Mouse (Mus musculus): ENCODE measurements around the gene Fkrp. TPM values are rescaled to one million over a fixed set of nuclear protein-coding genes. Genes with fewer than 3 reads are reported as not detected.
A peak's percentile ranks its signal among the peaks of the same experiment; 100 is the strongest.

Fkrp gene
- 7.4 and 8.7 TPM in 2 replicates for polyA plus RNA-seq (2015; fragmentation: Nextera tagmentation; extraction: Ambion mirVana)

DNA sequence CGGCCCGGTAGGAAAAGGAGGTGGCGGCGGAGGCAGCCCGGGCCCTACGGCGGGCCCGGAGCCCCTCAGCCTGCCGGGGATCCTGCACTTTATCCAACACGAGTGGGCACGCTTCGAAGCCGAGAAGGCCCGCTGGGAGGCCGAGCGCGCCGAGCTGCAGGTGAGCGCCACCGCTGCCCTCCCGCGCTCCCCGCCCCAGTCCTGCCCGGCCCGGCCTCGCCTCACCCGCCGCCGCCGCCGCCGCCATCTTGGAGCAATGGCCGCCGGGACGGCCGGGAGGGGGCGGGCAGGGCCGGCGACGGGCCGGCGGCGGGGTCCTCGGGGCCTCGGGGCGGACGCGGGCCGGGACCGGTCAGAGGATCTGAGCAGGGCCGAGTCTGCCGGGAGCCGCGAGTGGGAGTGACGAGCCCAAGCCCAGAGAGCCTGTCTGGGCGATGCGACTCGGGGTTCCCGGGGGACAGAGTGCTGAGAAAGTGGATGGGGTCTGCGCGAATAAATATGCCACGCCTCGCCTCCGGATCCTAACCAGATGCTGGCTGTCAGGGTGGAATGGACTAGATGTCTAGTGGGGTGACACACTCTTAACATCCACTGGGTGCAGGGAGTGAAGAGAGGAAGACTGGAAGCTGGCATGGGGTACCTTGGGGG is at the start of gene Fkrp:
Gene Fkrp, minus strand, starts transcription at position 258 of the 648 bp plus-strand sequence.
- H3K36me3 ChIP-seq (replicated peaks; ENCODE audit: insufficient read depth, low read length), result no peaks in the 10 kb centered on the region; the same call in 1 of the 2 replicates
- DNase-seq (peak; percentile 74), ATAC-seq (peak; percentile 84)
- 1% methylated on average over 42 of the region's 64 CpGs for WGBS (ENCODE audit: insufficient replicate concordance)
- no peaks in the 10 kb centered on the region for H3K9me3 ChIP-seq (ENCODE audit: low read length)
- H3K9ac ChIP-seq (replicated peaks), result peak within 1 kb of the TSS; percentile 98
- peak within 1 kb of the TSS; percentile 92 for H3K27ac ChIP-seq (ENCODE audit: low read depth)
- peaks cover 49% of the 10 kb centered on the region for H3K4me1 ChIP-seq (ENCODE audit: insufficient read depth)
- H3K27me3 ChIP-seq (ENCODE audit: insufficient read depth, low read length), result no peaks in the 10 kb centered on the region
- H3K4me3 ChIP-seq (ENCODE audit: low read depth, low read length), result peak within 1 kb of the TSS; percentile 98
- H3K4me2 ChIP-seq (ENCODE audit: low read depth, low read length), result peak within 1 kb of the TSS; percentile 97
- TF ChIP-seq CTCF (IDR thresholded peaks at IDR 0.05; ENCODE audit: low read depth) (peak; percentile 9; the same call in 1 of the 2 replicates), EP300 (IDR thresholded peaks at IDR 0.05; ENCODE audit: low read depth) (no peak)

DNA sequence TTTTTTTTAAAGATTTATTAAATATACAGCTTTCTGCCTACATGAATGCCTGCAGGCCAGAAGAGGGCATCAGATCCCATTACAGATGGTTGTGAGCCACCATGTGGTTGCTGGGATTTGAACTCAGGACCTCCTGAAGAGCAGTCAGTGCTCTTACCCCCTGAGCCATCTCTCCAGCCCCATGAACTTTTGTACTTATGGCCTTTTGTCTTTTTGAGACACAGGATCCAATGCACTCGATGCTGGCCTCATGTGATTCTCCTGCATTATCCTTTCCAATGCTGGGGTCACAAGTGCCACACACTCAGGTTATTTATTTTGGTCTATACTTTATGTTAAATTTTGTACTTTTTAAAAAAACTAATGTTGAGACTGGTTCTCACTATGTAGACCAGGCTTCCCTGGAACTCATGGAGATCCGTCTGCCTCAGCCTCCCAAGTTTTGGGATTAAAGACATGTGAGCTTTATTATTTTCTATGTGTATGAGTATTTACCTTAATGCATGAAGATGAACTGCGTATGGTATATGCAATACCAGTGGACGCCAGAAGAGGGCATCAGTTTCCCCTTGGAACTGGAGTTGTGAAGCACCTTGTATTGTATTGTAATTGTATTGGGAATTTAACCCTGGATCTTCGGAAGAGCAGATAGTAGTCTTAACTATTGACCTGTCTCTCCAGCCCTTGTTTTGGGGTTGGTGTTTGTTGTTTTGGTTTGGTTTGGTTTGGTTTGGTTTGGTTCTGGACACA is 43.5 kb upstream of the Fkrp start:
- H3K4me2 ChIP-seq (ENCODE audit: low read depth, low read length), result no peak overlapping the region
- no peak overlapping the region for H3K27ac ChIP-seq (ENCODE audit: low read depth)
- H3K4me1 ChIP-seq (ENCODE audit: insufficient read depth), result no peaks in the 10 kb centered on the region
- no peak overlapping the region for H3K4me3 ChIP-seq (ENCODE audit: low read depth, low read length)
- no peak for ATAC-seq
- 36% methylated on average over 5 of the region's 5 CpGs for WGBS (ENCODE audit: insufficient replicate concordance)
- H3K9me3 ChIP-seq (ENCODE audit: low read length), result no peaks in the 10 kb centered on the region
- peaks cover 28% of the 10 kb centered on the region for H3K36me3 ChIP-seq (replicated peaks; ENCODE audit: insufficient read depth, low read length)
- no peak overlapping the region for H3K9ac ChIP-seq (replicated peaks)
- no peaks in the 10 kb centered on the region for H3K27me3 ChIP-seq (ENCODE audit: insufficient read depth, low read length)
- DNase-seq, result peak; percentile 67
- TF ChIP-seq CTCF (IDR thresholded peaks at IDR 0.05; ENCODE audit: low read depth) (peak; percentile 81), EP300 (IDR thresholded peaks at IDR 0.05; ENCODE audit: low read depth) (no peak)

DNA sequence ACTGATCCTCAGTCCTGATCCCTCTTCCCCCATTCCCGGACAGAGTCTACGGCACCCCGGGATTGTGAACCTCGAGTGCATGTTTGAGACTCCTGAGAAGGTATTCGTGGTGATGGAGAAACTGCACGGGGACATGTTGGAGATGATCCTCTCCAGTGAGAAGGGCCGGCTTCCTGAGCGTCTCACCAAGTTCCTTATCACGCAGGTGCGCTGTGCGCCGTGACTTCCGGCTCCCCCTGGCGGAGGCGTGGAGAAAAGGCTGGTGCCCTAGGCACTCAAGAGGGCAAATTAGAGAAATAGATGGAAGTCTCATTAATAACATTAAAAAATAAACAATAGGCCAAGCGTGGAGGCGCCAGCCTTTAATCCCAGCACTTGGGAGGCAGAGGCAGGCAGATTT is 41.8 kb upstream of the Fkrp start:
- no peak overlapping the region for H3K27ac ChIP-seq (ENCODE audit: low read depth)
- H3K4me2 ChIP-seq (ENCODE audit: low read depth, low read length), result no peak overlapping the region
- 38% methylated on average over 17 of the region's 17 CpGs for WGBS (ENCODE audit: insufficient replicate concordance)
- H3K4me3 ChIP-seq (ENCODE audit: low read depth, low read length), result no peak overlapping the region
- H3K36me3 ChIP-seq (replicated peaks; ENCODE audit: insufficient read depth, low read length), result peaks cover 41% of the 10 kb centered on the region
- ATAC-seq (no peak), DNase-seq (peak; percentile 64)
- no peak for TF ChIP-seq EP300 (IDR thresholded peaks at IDR 0.05; ENCODE audit: low read depth)
- TF ChIP-seq CTCF (IDR thresholded peaks at IDR 0.05; ENCODE audit: low read depth), result peak; percentile 81
- no peak overlapping the region for H3K9ac ChIP-seq (replicated peaks)
- H3K4me1 ChIP-seq (ENCODE audit: insufficient read depth), result no peaks in the 10 kb centered on the region
- H3K9me3 ChIP-seq (ENCODE audit: low read length), result no peaks in the 10 kb centered on the region
- no peaks in the 10 kb centered on the region for H3K27me3 ChIP-seq (ENCODE audit: insufficient read depth, low read length)

DNA sequence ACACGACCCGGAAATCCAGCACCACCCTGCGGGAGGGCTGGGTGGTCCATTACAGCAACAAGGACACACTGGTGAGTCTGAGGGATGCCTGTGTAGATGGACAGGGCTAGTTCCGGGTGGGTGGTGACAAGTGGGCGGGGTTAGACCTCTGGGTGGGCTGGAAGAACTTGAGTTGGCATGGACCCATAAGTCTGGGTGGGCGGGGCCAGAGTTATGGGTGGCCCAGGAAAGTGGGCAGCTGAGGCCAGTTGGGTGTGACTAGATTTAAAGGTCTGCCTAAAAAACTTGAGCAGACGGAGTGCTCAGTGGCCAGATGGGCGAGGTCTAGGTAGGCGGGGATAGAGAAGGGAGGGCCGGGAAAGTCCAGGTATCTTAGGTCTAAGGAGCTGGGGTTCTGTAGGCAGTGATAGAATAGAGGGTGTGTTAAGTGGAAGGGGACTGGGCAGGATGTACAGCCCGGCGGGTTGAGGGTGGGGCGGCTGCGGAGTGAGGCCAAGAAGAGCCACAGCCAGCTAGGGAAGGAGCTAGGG is 36.8 kb upstream of the Fkrp start:
- Histone ChIP-seq H3K4me2 (ENCODE audit: low read depth, low read length) (no peak overlapping the region), H3K4me3 (ENCODE audit: low read depth, low read length) (no peak overlapping the region), H3K4me1 (ENCODE audit: insufficient read depth) (no peaks in the 10 kb centered on the region), H3K27ac (ENCODE audit: low read depth) (no peak overlapping the region), H3K36me3 (replicated peaks; ENCODE audit: insufficient read depth, low read length) (peaks cover 58% of the 10 kb centered on the region), H3K9me3 (ENCODE audit: low read length) (no peaks in the 10 kb centered on the region), H3K9ac (replicated peaks) (no peak overlapping the region), H3K27me3 (ENCODE audit: insufficient read depth, low read length) (no peaks in the 10 kb centered on the region)
- DNase-seq, result no peak
- TF ChIP-seq CTCF (IDR thresholded peaks at IDR 0.05; ENCODE audit: low read depth) (no peak), EP300 (IDR thresholded peaks at IDR 0.05; ENCODE audit: low read depth) (no peak)
- ATAC-seq, result no peak
- 81% methylated on average over 14 of the region's 14 CpGs for WGBS (ENCODE audit: insufficient replicate concordance)

DNA sequence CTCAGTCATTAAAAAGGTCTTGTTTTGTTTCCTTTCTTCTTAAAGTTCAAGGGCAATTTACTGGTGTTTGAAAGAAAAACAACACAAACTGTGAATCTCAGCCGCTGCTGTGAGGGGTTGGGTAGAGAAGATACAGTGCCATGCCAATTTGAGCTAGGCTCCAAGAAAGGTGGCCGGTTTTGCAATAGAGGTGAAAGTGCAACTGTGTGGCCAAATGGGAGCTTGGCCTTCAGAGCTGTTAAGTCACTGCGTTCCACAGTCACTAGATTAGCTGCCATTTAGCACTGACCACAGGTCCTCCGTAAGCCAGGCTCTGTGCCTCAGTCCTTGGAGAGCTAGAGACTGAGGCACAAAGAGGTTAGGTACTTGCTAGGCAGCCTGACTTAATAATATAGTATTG is 35.1 kb upstream of the Fkrp start:
- Histone ChIP-seq H3K4me2 (ENCODE audit: low read depth, low read length) (no peak overlapping the region), H3K9ac (replicated peaks) (no peak overlapping the region), H3K9me3 (ENCODE audit: low read length) (no peaks in the 10 kb centered on the region), H3K27ac (ENCODE audit: low read depth) (no peak overlapping the region), H3K4me1 (ENCODE audit: insufficient read depth) (no peaks in the 10 kb centered on the region), H3K27me3 (ENCODE audit: insufficient read depth, low read length) (no peaks in the 10 kb centered on the region), H3K36me3 (replicated peaks; ENCODE audit: insufficient read depth, low read length) (peaks cover 56% of the 10 kb centered on the region), H3K4me3 (ENCODE audit: low read depth, low read length) (no peak overlapping the region)
- TF ChIP-seq CTCF (IDR thresholded peaks at IDR 0.05; ENCODE audit: low read depth) (no peak), EP300 (IDR thresholded peaks at IDR 0.05; ENCODE audit: low read depth) (no peak)
- DNase-seq (no peak), ATAC-seq (no peak)
- 62% methylated on average over 4 of the region's 4 CpGs for WGBS (ENCODE audit: insufficient replicate concordance)

DNA sequence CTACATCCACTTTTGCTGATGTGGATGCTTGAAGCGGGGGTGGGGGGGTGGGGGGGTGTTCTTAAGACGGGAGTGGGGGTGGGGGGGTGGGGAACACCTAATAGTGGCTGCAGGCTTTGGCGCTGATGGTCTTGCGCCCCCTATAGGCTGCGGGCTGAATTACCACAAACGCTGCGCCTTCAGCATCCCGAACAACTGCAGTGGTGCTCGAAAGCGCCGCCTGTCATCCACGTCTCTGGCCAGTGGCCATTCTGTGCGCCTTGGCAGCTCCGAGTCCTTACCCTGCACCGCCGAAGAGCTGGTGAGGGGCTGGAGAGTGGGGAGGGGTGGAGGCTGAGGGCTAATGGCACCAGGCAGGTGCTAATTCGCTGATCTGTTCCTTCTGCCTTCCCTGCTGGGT is 32.0 kb upstream of the Fkrp start:
- Histone ChIP-seq H3K4me3 (ENCODE audit: low read depth, low read length) (no peak overlapping the region), H3K27me3 (ENCODE audit: insufficient read depth, low read length) (no peaks in the 10 kb centered on the region), H3K9ac (replicated peaks) (no peak overlapping the region), H3K4me2 (ENCODE audit: low read depth, low read length) (no peak overlapping the region), H3K9me3 (ENCODE audit: low read length) (no peaks in the 10 kb centered on the region), H3K4me1 (ENCODE audit: insufficient read depth) (peaks cover 19% of the 10 kb centered on the region), H3K36me3 (replicated peaks; ENCODE audit: insufficient read depth, low read length) (peaks cover 32% of the 10 kb centered on the region), H3K27ac (ENCODE audit: low read depth) (no peak overlapping the region)
- no peak for TF ChIP-seq EP300 (IDR thresholded peaks at IDR 0.05; ENCODE audit: low read depth)
- peak; percentile 70 for TF ChIP-seq CTCF (IDR thresholded peaks at IDR 0.05; ENCODE audit: low read depth)
- WGBS (ENCODE audit: insufficient replicate concordance), result 47% methylated on average over 17 of the region's 17 CpGs
- ATAC-seq (no peak), DNase-seq (peak; percentile 60)

All from liver, postnatal 0 days (tissue).